Mouse (Mus musculus) right cerebral cortex, postnatal 25 days (tissue): ENCODE data around the gene Bcat2.
"Not testable (repeated sequence)": the region's sequence is repeated elsewhere in the genome, so short reads cannot be mapped to it uniquely, and the experiment has no call there.

Experiments used
- DNase-seq: peaks from one replicate; pipeline ENCODE4 v3.0.0; 2022

Gene Bcat2

DNA sequence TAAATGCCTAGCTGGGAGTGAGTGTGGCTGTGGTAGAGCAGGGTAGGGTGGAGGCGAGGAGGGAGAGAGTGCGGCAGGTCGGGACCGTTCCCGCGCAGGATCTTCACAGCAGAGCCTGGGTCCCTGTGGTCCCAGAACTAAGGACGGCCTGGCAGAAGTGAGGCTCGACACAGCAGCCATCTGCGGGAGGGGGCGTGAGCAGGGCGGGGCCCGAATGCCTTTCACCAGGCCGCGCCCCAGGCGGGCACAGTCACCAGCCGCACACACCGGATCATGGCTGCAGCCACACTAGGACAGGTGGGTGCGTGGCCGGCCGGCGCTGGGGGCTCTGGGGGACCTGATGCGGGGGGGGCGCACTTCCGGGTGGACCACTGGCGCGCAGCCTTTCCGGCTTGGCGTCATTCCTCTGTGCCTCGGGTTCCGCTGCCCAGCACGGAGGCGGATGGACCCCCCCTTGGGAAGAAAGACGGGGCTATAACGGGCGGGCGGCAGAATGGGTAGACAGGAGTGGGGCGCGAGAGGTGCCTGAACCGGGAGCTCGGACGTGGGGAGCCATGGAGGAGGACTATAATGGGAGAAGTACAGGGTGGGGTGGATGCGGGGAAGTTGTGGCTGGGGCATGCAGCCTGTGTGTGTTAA is at the start of gene Bcat2:
Bcat2 (plus strand) TSS at position 51 of the 639 bp plus-strand sequence.
- peak; percentile 64 for DNase-seq

DNA sequence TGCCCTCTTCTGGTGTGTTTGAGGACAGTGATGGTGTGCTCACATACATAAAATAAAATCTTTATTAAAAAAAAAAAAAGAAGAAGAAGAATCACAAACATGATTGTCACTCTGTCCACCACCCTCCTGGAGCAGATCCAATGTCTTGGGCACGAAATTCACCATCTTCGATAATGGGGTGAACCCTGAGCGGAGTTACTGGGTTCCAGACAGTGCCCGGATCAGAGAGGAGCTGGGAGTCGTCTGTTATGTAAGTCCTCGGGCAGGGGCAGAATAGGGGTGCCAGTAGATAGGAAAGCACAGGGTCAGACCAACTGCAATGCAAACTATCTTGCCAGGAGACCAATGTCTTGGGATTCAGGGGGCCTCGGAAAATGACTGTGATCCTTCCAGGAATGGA is 49.3 kb upstream of the Bcat2 start:
- DNase-seq: no peak

DNA sequence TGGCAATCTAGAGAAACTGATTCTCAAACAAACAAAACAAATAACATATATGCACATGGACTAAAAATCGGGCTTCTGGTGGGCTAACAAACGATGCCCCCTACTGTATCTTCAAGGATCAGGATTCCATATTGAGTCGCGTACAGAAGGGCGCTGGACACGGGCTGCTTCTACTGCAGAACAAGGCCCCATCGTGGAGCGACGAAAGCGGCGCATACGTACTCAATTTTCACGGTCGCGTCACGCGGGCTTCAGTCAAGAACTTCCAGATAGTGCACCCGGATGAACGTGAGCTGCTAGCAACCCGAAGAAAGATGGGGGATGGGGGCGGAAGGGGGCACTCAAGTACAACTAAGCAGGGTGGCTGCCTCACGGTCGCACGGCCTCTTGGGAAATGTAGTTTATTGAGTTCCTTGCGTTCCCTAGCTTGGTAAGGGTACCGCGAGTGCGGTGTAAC is 48.2 kb upstream of the Bcat2 start:
- peak; percentile 86 for DNase-seq

DNA sequence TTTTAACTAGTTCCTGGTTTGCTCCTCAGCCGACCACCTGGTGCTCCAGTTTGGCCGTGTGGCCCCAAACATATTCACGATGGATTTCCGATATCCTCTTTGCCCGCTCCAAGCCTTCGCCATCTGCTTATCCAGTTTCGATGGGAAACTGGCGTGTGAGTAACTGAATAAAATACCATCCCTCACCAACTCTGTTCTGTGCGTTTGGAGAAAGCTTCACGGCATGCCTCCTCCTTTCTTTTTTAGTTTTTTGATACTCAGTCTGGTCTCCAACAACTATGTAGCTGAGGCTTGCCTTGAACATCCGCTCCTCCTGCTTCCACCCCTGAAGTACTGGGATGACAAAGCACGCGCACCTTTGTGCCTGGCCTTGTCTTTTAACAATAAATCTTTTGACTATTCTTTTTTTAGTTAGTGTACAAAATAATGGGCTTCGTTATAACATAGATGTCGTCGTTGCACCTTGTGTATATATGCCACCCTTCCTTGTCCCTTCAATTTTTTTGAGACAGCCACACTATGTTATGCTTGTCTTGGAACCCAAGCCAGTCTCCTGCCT is 47.7 kb upstream of the Bcat2 start:
- no peak for DNase-seq

DNA sequence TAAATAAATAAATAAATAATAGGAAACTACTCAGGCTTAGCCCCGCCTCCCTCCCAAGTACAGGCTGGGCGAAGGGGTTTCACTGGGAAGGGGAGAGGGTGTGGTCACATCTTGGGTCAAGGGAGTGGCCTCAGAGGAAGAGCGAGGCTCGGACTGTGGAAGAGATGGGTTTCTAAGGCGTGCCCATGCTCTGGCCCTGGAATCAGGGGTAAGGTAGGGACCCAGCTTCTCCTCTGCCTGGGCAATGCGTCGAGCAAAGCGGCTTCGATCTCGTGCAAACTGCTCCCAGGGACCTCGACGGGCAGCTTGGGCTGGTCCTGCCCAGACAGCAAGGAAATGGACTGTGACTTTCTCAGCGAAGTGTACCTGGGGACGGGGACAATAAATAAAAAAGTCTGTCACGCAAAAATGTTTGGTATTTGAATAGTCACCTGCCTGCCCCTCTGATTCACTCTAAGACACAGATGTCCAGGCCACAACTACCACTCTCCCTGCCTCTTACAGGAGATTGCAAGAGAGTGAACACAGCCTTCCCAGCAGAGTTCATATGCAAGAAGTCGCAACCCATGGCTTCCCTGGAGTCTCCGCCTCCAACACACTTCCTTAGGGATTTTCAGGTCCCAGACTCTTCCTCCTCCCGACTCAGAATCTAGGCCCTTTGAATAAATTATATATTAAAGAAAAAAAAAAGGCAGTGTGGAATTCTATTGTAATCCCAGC is 46.8 kb upstream of the Bcat2 start:
- DNase-seq: no peak

DNA sequence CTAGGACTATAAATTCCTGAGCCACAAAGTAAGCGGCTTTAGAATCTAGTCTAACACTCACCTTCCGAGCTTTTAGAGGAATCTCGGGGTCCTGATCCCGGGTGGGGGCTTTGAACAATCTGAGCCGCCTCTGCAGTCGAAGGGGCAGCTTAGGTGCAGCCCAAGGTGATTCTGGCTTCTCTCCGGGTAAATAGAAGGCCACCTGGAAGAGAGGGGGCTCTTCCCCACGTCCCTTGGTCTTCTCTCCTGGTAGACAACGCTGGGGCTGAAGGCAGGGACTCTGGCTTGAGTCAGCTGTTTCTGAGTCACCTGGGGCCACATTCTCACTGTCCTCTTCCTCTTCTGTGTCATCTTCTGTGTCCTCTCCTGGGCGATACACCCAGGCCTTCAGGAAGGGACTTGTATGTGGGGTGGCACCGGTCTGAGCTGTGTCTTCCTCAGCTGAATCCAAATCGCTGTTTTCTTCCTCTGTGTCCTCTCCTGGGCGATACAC is 46.2 kb upstream of the Bcat2 start:
- no peak for DNase-seq

DNA sequence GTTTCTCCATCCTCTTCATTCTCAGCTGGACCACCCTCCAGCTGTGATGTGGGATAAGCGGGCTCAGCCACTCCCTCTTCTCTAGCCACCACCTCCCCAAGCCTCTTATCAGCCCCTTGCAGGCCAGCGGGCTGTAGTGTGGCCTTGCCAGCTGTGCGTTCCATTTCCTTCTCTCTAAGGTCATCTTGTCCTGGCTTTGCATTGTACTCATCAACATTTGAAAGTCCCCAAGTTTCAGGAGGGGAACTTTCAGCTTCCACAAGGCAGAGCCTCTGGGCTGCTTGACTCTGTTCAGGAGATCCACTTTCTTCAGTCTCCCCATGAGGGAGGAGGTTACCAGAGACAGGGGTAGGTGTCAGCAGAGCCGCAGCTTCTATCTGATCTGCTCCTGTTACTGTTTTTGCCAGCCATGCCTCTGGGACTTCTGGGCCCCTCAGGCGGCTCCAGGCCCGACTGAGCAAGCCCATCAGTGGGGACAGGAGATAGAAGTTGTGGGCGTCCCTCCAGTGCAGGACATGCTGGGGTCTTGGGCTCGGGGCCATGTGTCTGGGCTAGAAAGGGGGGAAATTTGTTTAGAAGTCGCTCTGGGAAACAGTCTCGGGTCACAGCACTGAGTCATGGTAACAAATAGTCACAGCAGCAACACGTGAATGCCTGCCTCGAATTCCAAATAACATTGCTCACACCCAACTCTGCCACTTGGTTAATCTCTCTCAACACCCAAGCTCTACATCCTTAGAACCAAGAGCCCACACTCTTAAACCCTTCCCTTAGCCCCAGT is 44.9 kb upstream of the Bcat2 start:
- no peak for DNase-seq

DNA sequence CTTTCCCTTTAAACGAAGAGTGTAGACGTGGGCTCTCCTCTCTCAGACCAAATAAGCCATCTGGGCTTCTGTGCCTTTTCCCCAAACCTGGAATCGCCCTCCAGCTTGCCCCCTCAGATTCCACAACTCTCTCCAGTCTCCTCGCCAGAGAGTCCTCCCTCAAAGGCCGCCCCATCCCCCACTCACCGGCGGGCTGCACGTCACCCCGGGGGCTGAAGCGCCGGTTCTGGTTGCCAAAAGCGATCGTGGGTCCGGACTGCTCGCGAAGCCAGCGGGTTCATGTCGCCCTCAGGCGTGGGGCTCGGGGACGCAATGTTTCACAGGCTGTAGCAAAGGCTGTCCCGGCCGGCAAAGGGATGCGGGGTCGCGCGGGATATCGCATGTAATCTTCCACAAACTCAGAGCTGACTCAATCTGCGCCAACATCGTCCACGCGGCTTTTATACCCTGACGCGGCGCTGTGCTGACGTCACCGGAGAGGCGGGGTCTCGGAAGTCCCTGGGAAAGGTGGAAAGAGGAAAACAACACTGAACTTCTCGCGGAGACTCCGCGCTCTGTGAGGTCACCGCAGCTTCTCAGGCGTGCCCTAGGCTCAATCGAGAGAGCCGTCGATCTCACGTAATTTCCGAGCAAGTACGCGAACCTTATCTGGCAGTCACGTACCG is 44.0 kb upstream of the Bcat2 start, which contains the start of the genes Ppp1r15a and Plekha4:
Ppp1r15a (minus strand) TSS at position 460 of the 665 bp plus-strand sequence.
Plekha4 (plus strand) TSS at position 522 of the 665 bp plus-strand sequence.
- DNase-seq: peak; percentile 94

DNA sequence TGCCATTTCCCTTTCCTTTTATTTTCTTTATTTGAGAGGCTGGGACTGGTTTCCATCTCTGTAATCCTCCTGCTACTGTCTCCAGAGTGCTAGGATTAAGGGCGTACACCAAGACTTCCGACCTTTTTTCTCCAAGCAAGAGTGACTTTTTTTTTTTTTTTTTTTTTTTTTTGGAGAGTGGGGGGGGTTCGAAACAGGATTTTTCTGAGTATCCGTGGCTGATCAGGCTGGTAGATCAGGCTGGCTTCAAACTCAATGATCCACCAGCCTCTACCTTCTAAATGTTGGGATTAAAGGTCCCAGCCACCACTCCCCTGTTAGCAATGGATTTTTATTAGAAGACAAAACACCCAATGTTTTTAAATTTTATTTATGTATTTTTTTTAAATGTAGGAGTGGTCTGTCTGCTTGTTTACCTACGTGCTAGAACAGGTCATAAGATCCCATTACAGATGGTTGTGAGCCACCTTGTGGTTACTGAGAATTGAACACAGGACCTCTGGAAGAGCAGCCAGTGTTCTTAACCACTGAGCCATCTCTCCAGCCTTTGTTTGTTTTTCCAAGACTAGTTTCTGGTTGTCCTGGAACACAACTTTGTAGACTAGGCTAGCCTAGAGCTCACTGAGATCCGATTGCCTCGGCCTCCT is 43.4 kb upstream of the Bcat2 start:
- no peak for DNase-seq

DNA sequence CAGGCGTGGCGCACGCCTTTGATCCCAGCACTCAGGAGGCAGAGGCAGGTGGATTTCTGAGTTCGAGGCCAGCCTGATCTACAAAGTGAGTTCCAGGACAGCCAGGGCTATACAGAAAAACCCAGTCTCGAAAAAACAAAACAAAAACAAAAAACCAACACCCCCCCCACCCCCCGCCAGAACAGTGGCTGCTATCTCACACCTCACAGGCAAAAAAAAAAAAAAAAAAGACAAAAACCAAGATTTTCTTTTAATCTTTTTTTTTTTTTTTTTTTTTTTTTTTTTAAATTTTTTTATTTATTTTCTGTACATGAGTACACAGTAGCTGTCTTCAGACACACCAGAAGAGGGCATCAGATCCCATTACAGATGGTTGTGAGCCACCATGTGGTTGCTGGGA is 42.8 kb upstream of the Bcat2 start:
- DNase-seq: not testable (repeated sequence)

DNA sequence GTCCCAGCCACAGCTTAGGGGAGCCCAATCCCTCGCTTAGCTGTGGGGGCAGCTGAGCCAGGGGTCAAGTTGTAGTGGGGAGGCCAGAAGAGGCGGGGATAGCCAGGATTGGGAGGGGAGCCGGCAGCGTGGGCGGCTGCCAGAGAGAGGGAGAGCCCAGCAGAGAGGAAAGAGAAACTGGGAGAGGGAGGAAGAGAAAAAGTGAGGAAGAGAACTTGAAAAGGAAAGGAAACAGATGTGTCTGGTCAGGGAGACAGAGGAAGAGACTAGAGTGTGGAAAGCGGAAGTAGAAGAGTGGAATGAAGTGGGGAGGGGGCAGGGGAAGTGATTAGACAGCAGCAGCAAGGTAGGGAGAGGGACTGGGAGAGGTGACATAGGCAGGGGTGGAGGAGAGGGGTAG is 40.5 kb upstream of the Bcat2 start:
- DNase-seq: no peak

DNA sequence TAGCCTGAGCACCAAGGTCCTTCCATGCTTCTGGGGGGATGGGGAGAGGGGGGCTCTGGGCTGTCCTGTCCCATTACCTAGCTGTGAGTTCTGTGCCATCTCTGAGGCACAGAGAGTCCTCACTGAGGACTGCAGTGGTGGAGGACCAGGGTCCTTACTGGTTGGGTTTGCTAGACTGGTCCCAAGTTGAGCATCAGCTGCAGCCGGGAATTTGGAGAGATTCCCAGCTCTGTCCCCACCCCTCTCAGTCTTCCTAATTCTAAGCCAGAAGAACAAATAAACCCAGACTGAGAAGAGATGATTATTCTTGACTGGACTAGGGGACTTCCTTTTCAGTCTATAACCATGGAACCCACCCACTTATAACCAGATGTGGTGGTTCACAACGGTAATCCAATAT is 39.3 kb upstream of the Bcat2 start:
- no peak for DNase-seq

DNA sequence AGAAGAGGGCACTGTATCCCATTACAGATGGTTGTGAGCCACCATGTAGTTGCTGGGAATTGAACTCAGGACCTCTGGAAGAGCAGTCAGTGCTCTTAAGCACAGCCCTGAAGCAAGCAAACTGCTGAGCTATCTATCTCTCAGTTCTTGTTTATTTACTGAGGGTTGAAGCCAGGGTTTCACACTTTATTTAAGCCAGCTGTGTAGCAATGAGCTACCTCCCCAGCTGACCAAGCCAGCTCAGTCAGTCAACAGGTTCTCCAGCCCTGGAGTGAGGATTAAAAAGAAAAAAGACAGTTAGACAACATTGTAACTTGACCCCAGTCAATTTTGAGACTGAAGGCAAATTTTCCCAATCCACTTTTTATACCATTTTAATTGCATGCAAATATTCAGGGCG is 34.3 kb upstream of the Bcat2 start:
- DNase-seq: no peak

DNA sequence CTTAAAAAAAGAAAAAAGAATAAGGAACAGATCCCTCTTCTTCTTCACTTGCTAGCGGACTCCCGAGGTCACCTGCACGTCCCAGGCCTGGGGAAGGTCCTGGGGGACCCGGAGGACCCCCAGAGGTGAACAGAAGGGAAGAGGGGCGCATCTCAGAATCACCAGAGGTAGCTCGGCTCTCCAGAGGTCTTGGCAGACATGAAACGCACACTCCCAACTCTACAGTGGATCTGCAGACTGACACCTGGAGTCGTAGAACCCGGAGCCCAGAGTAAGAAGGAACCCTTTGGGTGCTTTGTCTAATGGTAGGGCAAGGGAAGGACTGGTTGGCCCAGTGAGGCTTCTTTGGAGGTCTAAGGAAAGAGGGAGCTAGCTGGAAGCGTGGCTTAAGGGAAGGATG is 32.4 kb upstream of the Bcat2 start:
- no peak for DNase-seq

DNA sequence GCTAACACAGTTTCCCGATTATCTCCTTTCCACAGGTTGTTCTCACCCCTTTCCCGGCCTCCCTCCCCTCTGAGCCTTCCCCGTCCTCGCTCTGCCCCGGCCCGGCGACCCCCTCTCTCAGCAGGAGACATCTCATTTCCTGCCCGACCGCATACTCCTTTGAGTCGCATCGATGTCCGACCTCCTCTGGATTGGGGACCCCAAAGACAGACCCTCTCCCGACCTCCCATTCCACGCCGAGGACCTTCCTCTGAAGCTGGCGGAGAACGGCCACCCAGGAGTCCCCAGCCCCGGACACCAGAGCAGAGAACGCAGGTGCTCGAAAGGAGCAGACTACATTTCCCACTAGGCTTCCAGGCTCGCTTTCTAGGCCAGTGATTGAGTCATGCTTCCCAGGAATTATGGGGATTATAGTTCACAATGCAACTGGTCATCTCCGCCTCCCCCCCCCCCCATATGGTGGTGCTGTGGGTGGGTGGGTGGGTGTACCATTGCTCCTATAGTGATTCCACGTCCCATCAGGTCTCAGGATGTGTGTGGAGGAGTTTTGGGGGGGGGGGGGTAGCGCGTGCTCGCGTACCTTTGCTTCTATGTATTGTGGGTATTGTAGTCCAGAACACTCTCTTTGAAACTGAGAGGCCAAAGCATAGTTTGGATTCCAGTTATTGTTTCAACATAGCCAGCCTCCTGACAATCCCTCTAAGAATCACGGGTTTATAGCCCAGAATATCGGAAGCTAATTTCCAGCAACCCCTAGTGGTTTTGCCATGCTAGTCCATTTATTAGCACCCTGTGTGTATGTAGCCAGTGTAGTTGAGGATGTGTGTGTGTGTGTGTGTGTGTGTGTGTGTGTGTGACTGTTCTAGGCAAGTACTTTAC is 31.6 kb upstream of the Bcat2 start:
- peak; percentile 53 for DNase-seq

DNA sequence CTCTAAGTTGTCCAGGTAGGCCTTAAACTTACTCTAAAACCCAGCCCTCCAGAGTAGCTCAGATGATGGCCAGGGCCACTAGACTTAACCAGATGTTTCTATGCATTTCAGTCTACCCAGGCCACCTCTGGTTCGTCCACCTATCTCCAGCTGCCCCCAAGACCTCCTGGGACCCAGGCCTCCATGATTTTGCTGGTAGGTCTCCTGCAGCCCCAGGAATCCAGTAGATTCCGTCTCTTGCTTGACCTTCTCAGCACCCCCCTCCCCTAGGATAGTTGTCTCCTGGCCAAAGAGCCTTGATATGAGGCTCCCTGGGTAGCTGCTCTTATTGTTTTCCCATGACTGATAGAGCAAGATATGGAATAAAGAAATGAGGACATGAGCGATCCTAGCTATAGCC is 30.9 kb upstream of the Bcat2 start:
- DNase-seq: no peak

DNA sequence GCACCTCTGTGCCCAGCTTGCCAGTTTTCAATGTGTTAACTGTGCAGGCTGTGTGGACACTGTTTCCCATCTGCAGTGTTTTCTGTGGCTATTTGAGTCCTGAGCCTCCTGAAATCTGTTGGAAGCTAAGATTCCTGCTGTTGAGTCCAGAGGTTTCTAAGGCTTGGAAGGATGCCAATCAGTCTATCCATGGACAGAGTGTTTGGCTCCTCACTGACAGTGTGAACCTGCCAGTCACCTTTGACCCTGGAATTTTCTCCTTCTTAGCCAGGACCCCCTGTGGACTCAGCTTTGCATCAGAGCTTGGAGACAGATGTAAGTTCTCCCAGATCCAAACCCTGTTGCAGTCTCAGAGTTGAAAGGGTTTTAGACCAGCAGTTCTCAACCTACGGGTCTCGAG is 29.7 kb upstream of the Bcat2 start:
- DNase-seq: no peak

DNA sequence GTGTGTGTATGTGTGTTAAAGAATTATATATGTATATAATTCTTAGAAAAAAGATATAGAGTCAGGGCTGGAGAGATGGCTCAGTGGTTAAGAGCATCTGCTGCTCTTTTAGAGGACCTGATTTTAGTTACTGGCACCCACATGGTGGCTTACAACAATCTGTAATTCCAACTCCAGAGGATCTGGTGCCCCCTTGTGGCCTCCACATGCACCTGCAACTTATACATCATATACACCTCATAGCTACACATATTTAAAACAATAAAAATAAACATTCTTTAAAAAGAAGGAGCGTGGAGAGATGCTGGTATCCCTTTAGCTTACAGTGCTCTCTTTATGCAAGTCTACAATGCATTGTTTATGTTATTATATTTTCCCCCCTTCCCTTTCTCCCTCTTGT is 25.4 kb upstream of the Bcat2 start:
- DNase-seq: no peak

DNA sequence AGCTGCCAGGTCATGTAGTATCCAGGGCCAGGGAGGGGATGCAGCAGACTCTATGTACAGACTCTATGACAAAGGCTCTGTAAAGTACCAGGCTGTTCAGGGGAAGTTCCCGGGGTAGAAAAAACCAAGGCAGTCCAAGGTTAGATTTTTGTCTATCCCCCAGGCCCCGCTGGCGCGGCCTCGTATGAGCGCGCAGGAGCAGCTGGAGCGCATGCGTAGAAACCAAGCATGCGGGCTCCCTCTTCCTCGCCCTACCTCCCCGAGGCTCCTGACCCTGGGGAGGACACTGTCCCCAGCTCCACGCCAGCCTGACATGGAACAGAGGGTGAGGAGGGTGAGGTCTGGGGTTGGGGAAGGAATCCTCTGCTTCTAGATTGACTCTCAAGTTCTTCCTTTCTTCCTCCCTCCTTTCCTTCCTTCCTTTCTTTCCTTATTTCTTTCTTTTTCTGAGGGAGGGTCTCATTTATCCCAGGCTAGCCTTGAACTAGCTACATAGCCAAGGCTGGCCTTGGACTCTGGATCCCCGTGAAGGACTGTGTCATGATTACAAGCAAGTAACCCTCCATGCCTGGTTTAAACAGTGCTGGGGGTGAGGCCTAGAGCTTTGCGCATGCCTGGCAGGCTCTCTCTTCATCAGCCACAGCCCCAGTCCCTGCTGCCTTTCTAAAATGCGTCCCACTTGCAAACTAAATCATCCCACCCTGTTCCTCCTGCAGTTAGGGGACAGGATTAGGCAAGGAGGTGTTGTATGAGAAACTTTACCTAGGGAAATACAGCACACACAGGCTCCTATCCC is 20.1 kb upstream of the Bcat2 start:
- no peak for DNase-seq

DNA sequence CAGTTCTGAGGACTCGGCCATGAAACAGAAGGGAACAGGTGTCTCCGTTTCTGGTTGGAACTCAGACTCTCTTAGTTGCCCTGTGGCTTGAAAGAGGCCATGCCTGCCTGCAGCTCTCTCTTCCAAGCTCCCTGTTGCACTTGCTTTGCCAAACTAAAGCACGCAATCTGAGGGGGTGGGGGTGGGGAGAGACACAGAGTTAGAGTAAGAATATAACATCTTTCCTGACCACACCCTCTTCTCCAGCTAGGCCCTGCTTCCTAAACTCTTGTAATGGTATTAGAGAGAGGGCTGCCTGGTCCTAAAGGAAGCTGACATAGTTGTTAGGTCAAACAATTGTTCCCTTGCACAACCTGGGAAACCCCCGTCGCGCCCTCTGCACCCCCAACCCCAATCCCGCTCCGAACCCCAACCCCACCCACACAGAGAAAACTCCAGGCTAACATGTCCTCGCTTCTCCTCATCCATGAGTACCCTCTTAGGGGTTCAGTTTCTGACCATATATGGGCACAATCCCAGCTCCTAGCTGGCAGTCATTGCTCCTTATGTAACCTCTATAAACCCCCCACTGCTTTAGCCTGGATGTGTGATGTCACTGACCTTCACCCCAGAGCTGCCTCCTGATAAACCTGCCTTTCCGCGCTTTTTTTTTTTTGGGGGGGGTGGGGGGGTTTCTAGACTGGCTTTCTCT is 19.0 kb upstream of the Bcat2 start:
- no peak for DNase-seq
